In genomic region chr7:49321124-49321531, GRCm38 (mm10) we compare ENCODE assay signal across 8 mouse cellular contexts.
A peak's percentile ranks its signal among the peaks of the same experiment; 100 is the strongest.
DNase-seq lines count a peak whose midpoint lies in the region; ATAC-seq and TF ChIP-seq lines count a peak whose summit lies in the region.
"Had no signal": no experiment of that assay in that cellular context is flagged by ENCODE, and none has a peak within 500 bp of the region (broad histone marks: within the 10 kb centered on the region; RNA-seq: fewer than 3 reads in every experiment).

No protein-coding gene starts in this region.

- 32% methylated on average over 8 of the region's 8 CpGs for WGBS in lung, embryonic 14.5 days
- WGBS in lung, adult 2 months = 40% methylated on average over 8 of the region's 8 CpGs
- 45% methylated on average over 8 of the region's 8 CpGs for WGBS in intestine, embryonic 15.5 days
- 61% methylated on average over 8 of the region's 8 CpGs for WGBS in neural tube, embryonic 15.5 days

- no peaks in the 10 kb centered on the region for H3K27me3 ChIP-seq in lung, embryonic 14.5 days (ENCODE audit: insufficient read depth, low read length)
- no peaks in the 10 kb centered on the region for H3K27me3 ChIP-seq in intestine, embryonic 15.5 days (replicated peaks)
- no peaks in the 10 kb centered on the region for H3K27me3 ChIP-seq in neural tube, embryonic 15.5 days (replicated peaks)
- H3K27me3 ChIP-seq: midbrain, embryonic 12.5 days had no signal

- DNase-seq in lung, embryonic 14.5 days = peak; percentile 88
- no peak for DNase-seq in lung, adult 2 months
- DNase-seq in cerebellum, adult 9-11 months = peak; percentile 64
- DNase-seq in thymus, postnatal 4 days = no peak
- DNase-seq in right cerebral cortex, postnatal 36 days (ENCODE audit: low spot score in 2 of 2) = no peak

- peak; percentile 73 for ATAC-seq in lung, embryonic 14.5 days (ENCODE audit: insufficient read depth)
- ATAC-seq in intestine, embryonic 15.5 days = peak; percentile 49
- ATAC-seq in neural tube, embryonic 15.5 days (ENCODE audit: low FRiP score) = no peak

- H3K9ac ChIP-seq in lung, embryonic 14.5 days = no peak overlapping the region
- no peak overlapping the region for H3K9ac ChIP-seq in intestine, embryonic 15.5 days
- H3K9ac ChIP-seq in neural tube, embryonic 15.5 days (replicated peaks) = no peak overlapping the region
- H3K9ac ChIP-seq: midbrain, embryonic 12.5 days had no signal

- H3K36me3 ChIP-seq in lung, embryonic 14.5 days (ENCODE audit: insufficient read depth) = no peaks in the 10 kb centered on the region
- no peaks in the 10 kb centered on the region for H3K36me3 ChIP-seq in intestine, embryonic 15.5 days
- H3K36me3 ChIP-seq in neural tube, embryonic 15.5 days = no peaks in the 10 kb centered on the region
- H3K36me3 ChIP-seq: midbrain, embryonic 12.5 days had no signal

- TF ChIP-seq CTCF in lung, embryonic 14.5 days (IDR thresholded peaks at IDR 0.05; ENCODE audit: low read depth) = no peak
- no peak for TF ChIP-seq CTCF in lung, adult 2 months (IDR thresholded peaks at IDR 0.05; ENCODE audit: insufficient read depth, low read length)

- peaks cover 16% of the 10 kb centered on the region for H3K4me1 ChIP-seq in lung, embryonic 14.5 days (ENCODE audit: insufficient read depth)
- peaks cover 5% of the 10 kb centered on the region for H3K4me1 ChIP-seq in lung, adult 2 months (ENCODE audit: control insufficient read depth, insufficient read depth, low read length)
- H3K4me1 ChIP-seq in intestine, embryonic 15.5 days (replicated peaks) = peaks cover 47% of the 10 kb centered on the region
- H3K4me1 ChIP-seq in neural tube, embryonic 15.5 days = peaks cover 24% of the 10 kb centered on the region

- no peaks in the 10 kb centered on the region; the same call in 1 of the 2 replicates for H3K9me3 ChIP-seq in lung, embryonic 14.5 days (ENCODE audit: low read depth, low read length)
- no peaks in the 10 kb centered on the region for H3K9me3 ChIP-seq in intestine, embryonic 15.5 days
- no peaks in the 10 kb centered on the region for H3K9me3 ChIP-seq in neural tube, embryonic 15.5 days (replicated peaks)
- H3K9me3 ChIP-seq: midbrain, embryonic 12.5 days had no signal

- peak overlapping the region; percentile 71 for H3K27ac ChIP-seq in lung, embryonic 14.5 days (ENCODE audit: low read depth)
- H3K27ac ChIP-seq in intestine, embryonic 15.5 days = peak overlapping the region; percentile 70
- peak overlapping the region; percentile 37; the same call in 1 of the 2 replicates for H3K27ac ChIP-seq in neural tube, embryonic 15.5 days (replicated peaks)
- H3K27ac ChIP-seq: midbrain, embryonic 12.5 days had no signal

- no peak overlapping the region for H3K4me3 ChIP-seq in lung, embryonic 14.5 days (ENCODE audit: low read depth, low read length)
- H3K4me3 ChIP-seq in lung, adult 2 months (replicated peaks; ENCODE audit: extremely low read depth, low read depth, low read length) = no peak overlapping the region
- H3K4me3 ChIP-seq in intestine, embryonic 15.5 days (replicated peaks) = no peak overlapping the region
- H3K4me3 ChIP-seq in neural tube, embryonic 15.5 days (replicated peaks) = no peak overlapping the region
- H3K4me3 ChIP-seq: midbrain, embryonic 12.5 days had no signal

- H3K4me2 ChIP-seq in lung, embryonic 14.5 days = no peak overlapping the region
- H3K4me2 ChIP-seq in intestine, embryonic 15.5 days (replicated peaks) = no peak overlapping the region
- H3K4me2 ChIP-seq in neural tube, embryonic 15.5 days = no peak overlapping the region
- H3K4me2 ChIP-seq: midbrain, embryonic 12.5 days had no signal

- TF ChIP-seq POLR2A in lung, adult 2 months (IDR thresholded peaks at IDR 0.05; ENCODE audit: borderline replicate concordance, extremely low read depth, low read depth, low read length) = no peak

Comparison
In these comparisons a context has a peak if more than half of its experiments do, and no peak if none do; other contexts are left out.
1. DNase-seq: peak in lung, embryonic 14.5 days (single experiment) and cerebellum, adult 9-11 months (single experiment); none in lung, adult 2 months (single experiment), thymus, postnatal 4 days (single experiment) and right cerebral cortex, postnatal 36 days (0 of 2).
2. Peak in every context shown above with its lines, with median percentiles within 50 percentile points of each other: H3K27ac ChIP-seq.